Mouse (Mus musculus) heart, adult 2 months (tissue): ENCODE measurements around the gene Cldn24.

Experiments used
- CTCF ChIP-seq: fragments of 200-600 bp; IDR thresholded peaks from 2 replicates; pipeline ENCODE4 v1.8.1; 2022; ENCODE audit warnings: antibody characterized with exemption, mild to moderate bottlenecking, moderate library complexity
- EP300 ChIP-seq: fragments of 200-500 bp; IDR thresholded peaks from 2 replicates; pipeline ENCODE4 v1.6.1; 2011; ENCODE audit warnings: low read depth, low read length, control low read depth; ENCODE audit not compliant: insufficient read depth
- POLR2A ChIP-seq: fragments of 200-500 bp; IDR thresholded peaks from 2 replicates; pipeline ENCODE4 v1.6.1; 2011; ENCODE audit warnings: mild to moderate bottlenecking, low read depth, low read length, control low read depth; ENCODE audit not compliant: insufficient read depth

DNA sequence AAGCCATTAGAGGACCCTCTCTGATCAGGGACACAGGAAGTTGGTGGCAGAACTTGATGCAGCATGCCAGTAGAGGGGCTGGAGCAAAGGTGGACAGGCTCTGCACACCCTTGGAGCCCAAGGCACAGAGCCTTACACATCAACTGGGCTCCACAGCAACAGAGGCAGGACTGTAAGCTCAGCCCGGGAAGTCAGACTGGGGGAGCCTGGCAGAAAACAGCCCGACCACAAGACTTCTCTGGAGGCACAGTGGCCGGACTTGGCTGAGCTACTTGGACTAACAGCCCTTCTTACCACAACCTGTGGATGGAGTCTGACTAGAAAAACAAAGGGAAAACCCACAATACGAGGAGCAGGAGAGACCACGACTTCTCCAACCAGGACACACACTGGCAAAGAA, 31.4 kb downstream of the Cldn24 start:
- TF ChIP-seq CTCF: no peak
- TF ChIP-seq POLR2A: no peak
- TF ChIP-seq EP300: no peak
